Mouse (Mus musculus): ENCODE results near the gene Lgmn. TPM values are rescaled to one million over a fixed set of nuclear protein-coding genes. Genes with fewer than 3 reads are reported as not detected.

Lgmn gene
- polyA plus RNA-seq, 1 experiment from 2014 or later = 141 TPM

- no peaks in the 10 kb centered on the region for H3K4me1 ChIP-seq (ENCODE audit: control insufficient read depth, insufficient read depth, low read depth, low read length)
- H3K27me3 ChIP-seq (replicated peaks; ENCODE audit: control insufficient read depth, insufficient read depth, low read length) = no peaks in the 10 kb centered on the region
- no peak overlapping the region for H3K4me3 ChIP-seq (ENCODE audit: low read length)
- no peaks in the 10 kb centered on the region for H3K9me3 ChIP-seq (ENCODE audit: control insufficient read depth, low read length)
- H3K36me3 ChIP-seq (ENCODE audit: control insufficient read depth, insufficient read depth, low read length) = no peaks in the 10 kb centered on the region
- ATAC-seq = no peak
- H3K27ac ChIP-seq (ENCODE audit: low read depth, low read length) = no peak overlapping the region
- WGBS = 78% methylated on average over 7 of the region's 7 CpGs
- no peak overlapping the region for H3K4me2 ChIP-seq (ENCODE audit: low read length)
- H3K9ac ChIP-seq (ENCODE audit: low read depth, low read length) = no peak overlapping the region
Measured at GRCm38 (mm10) chr12:102456467-102457193, 17.0 kb upstream of the Lgmn start.

- H3K9me3 ChIP-seq (ENCODE audit: control insufficient read depth, low read length) = no peaks in the 10 kb centered on the region
- no peaks in the 10 kb centered on the region for H3K27me3 ChIP-seq (replicated peaks; ENCODE audit: control insufficient read depth, insufficient read depth, low read length)
- H3K36me3 ChIP-seq (ENCODE audit: control insufficient read depth, insufficient read depth, low read length) = no peaks in the 10 kb centered on the region
- no peak overlapping the region for H3K4me2 ChIP-seq (ENCODE audit: low read length)
- H3K4me3 ChIP-seq (ENCODE audit: low read length) = no peak overlapping the region
- ATAC-seq = no peak
- WGBS = 55% methylated on average over 6 of the region's 6 CpGs
- H3K4me1 ChIP-seq (ENCODE audit: control insufficient read depth, insufficient read depth, low read depth, low read length) = no peaks in the 10 kb centered on the region
- H3K27ac ChIP-seq (ENCODE audit: low read depth, low read length) = no peak overlapping the region
- no peak overlapping the region for H3K9ac ChIP-seq (ENCODE audit: low read depth, low read length)
Measured at GRCm38 (mm10) chr12:102453581-102453980, 14.0 kb upstream of the Lgmn start.

- H3K27ac ChIP-seq (ENCODE audit: low read depth, low read length) = no peak overlapping the region
- H3K36me3 ChIP-seq (ENCODE audit: control insufficient read depth, insufficient read depth, low read length) = no peaks in the 10 kb centered on the region
- no peak overlapping the region for H3K4me3 ChIP-seq (ENCODE audit: low read length)
- no peak for ATAC-seq
- H3K9ac ChIP-seq (ENCODE audit: low read depth, low read length) = no peak overlapping the region
- no peaks in the 10 kb centered on the region for H3K4me1 ChIP-seq (ENCODE audit: control insufficient read depth, insufficient read depth, low read depth, low read length)
- no peaks in the 10 kb centered on the region for H3K27me3 ChIP-seq (replicated peaks; ENCODE audit: control insufficient read depth, insufficient read depth, low read length)
- H3K4me2 ChIP-seq (ENCODE audit: low read length) = no peak overlapping the region
- WGBS = 83% methylated on average over 8 of the region's 8 CpGs
- H3K9me3 ChIP-seq (ENCODE audit: control insufficient read depth, low read length) = no peaks in the 10 kb centered on the region
Measured at GRCm38 (mm10) chr12:102451126-102451851, 11.7 kb upstream of the Lgmn start.

GRCm38 (mm10) chr12:102450437-102450836 is 10.8 kb upstream of the Lgmn start:
- H3K4me3 ChIP-seq (ENCODE audit: low read length) = no peak overlapping the region
- no peak overlapping the region for H3K4me2 ChIP-seq (ENCODE audit: low read length)
- ATAC-seq = no peak
- H3K27ac ChIP-seq (ENCODE audit: low read depth, low read length) = no peak overlapping the region
- no peaks in the 10 kb centered on the region for H3K36me3 ChIP-seq (ENCODE audit: control insufficient read depth, insufficient read depth, low read length)
- 69% methylated on average over 10 of the region's 10 CpGs for WGBS
- no peak overlapping the region for H3K9ac ChIP-seq (ENCODE audit: low read depth, low read length)
- no peaks in the 10 kb centered on the region for H3K27me3 ChIP-seq (replicated peaks; ENCODE audit: control insufficient read depth, insufficient read depth, low read length)
- no peaks in the 10 kb centered on the region for H3K9me3 ChIP-seq (ENCODE audit: control insufficient read depth, low read length)
- H3K4me1 ChIP-seq (ENCODE audit: control insufficient read depth, insufficient read depth, low read depth, low read length) = no peaks in the 10 kb centered on the region

GRCm38 (mm10) chr12:102445436-102445835 is 5.8 kb upstream of the Lgmn start:
- Histone ChIP-seq H3K9me3 (ENCODE audit: control insufficient read depth, low read length) (no peaks in the 10 kb centered on the region), H3K27ac (ENCODE audit: low read depth, low read length) (no peak overlapping the region), H3K36me3 (ENCODE audit: control insufficient read depth, insufficient read depth, low read length) (no peaks in the 10 kb centered on the region), H3K4me2 (ENCODE audit: low read length) (no peak overlapping the region), H3K4me1 (ENCODE audit: control insufficient read depth, insufficient read depth, low read depth, low read length) (no peaks in the 10 kb centered on the region), H3K27me3 (replicated peaks; ENCODE audit: control insufficient read depth, insufficient read depth, low read length) (no peaks in the 10 kb centered on the region), H3K4me3 (ENCODE audit: low read length) (no peak overlapping the region), H3K9ac (ENCODE audit: low read depth, low read length) (no peak overlapping the region)
- WGBS = 75% methylated on average over 4 of the region's 4 CpGs
- ATAC-seq = no peak

- ATAC-seq = no peak
- H3K4me3 ChIP-seq (ENCODE audit: low read length) = no peak overlapping the region
- no peaks in the 10 kb centered on the region for H3K27me3 ChIP-seq (replicated peaks; ENCODE audit: control insufficient read depth, insufficient read depth, low read length)
- no peaks in the 10 kb centered on the region for H3K9me3 ChIP-seq (ENCODE audit: control insufficient read depth, low read length)
- no peak overlapping the region for H3K4me2 ChIP-seq (ENCODE audit: low read length)
- H3K4me1 ChIP-seq (ENCODE audit: control insufficient read depth, insufficient read depth, low read depth, low read length) = peaks cover under 1% of the 10 kb centered on the region
- WGBS = 76% methylated on average over 5 of the region's 5 CpGs
- no peaks in the 10 kb centered on the region for H3K36me3 ChIP-seq (ENCODE audit: control insufficient read depth, insufficient read depth, low read length)
- H3K9ac ChIP-seq (ENCODE audit: low read depth, low read length) = no peak overlapping the region
- H3K27ac ChIP-seq (ENCODE audit: low read depth, low read length) = no peak overlapping the region
Measured at GRCm38 (mm10) chr12:102443676-102444075, 4.1 kb upstream of the Lgmn start.

- Histone ChIP-seq H3K9ac (ENCODE audit: low read depth, low read length) (no peak overlapping the region), H3K27me3 (replicated peaks; ENCODE audit: control insufficient read depth, insufficient read depth, low read length) (no peaks in the 10 kb centered on the region), H3K4me3 (ENCODE audit: low read length) (no peak overlapping the region), H3K27ac (ENCODE audit: low read depth, low read length) (no peak overlapping the region), H3K4me1 (ENCODE audit: control insufficient read depth, insufficient read depth, low read depth, low read length) (peaks cover 10% of the 10 kb centered on the region), H3K9me3 (ENCODE audit: control insufficient read depth, low read length) (no peaks in the 10 kb centered on the region), H3K4me2 (ENCODE audit: low read length) (no peak overlapping the region), H3K36me3 (ENCODE audit: control insufficient read depth, insufficient read depth, low read length) (no peaks in the 10 kb centered on the region)
- no peak for ATAC-seq
- WGBS = 92% methylated on average over 15 of the region's 15 CpGs
Measured at GRCm38 (mm10) chr12:102442639-102443038, 3.0 kb upstream of the Lgmn start.

- H3K4me3 ChIP-seq (ENCODE audit: low read length) = no peak overlapping the region
- H3K4me1 ChIP-seq (ENCODE audit: control insufficient read depth, insufficient read depth, low read depth, low read length) = peaks cover 10% of the 10 kb centered on the region
- no peak for ATAC-seq
- no peaks in the 10 kb centered on the region for H3K27me3 ChIP-seq (replicated peaks; ENCODE audit: control insufficient read depth, insufficient read depth, low read length)
- no peak overlapping the region for H3K27ac ChIP-seq (ENCODE audit: low read depth, low read length)
- 91% methylated on average over 6 of the region's 6 CpGs for WGBS
- H3K4me2 ChIP-seq (ENCODE audit: low read length) = no peak overlapping the region
- H3K9ac ChIP-seq (ENCODE audit: low read depth, low read length) = no peak overlapping the region
- H3K9me3 ChIP-seq (ENCODE audit: control insufficient read depth, low read length) = no peaks in the 10 kb centered on the region
- no peaks in the 10 kb centered on the region for H3K36me3 ChIP-seq (ENCODE audit: control insufficient read depth, insufficient read depth, low read length)
Measured at GRCm38 (mm10) chr12:102441141-102441540, 1.5 kb upstream of the Lgmn start.

GRCm38 (mm10) chr12:102440551-102440950 is 938 bp upstream of the Lgmn start:
- no peaks in the 10 kb centered on the region for H3K27me3 ChIP-seq (replicated peaks; ENCODE audit: control insufficient read depth, insufficient read depth, low read length)
- no peak for ATAC-seq
- peaks cover 10% of the 10 kb centered on the region for H3K4me1 ChIP-seq (ENCODE audit: control insufficient read depth, insufficient read depth, low read depth, low read length)
- WGBS = 89% methylated on average over 7 of the region's 7 CpGs
- H3K27ac ChIP-seq (ENCODE audit: low read depth, low read length) = no peak overlapping the region
- H3K36me3 ChIP-seq (ENCODE audit: control insufficient read depth, insufficient read depth, low read length) = no peaks in the 10 kb centered on the region
- H3K4me3 ChIP-seq (ENCODE audit: low read length) = no peak overlapping the region
- no peak overlapping the region for H3K4me2 ChIP-seq (ENCODE audit: low read length)
- no peaks in the 10 kb centered on the region for H3K9me3 ChIP-seq (ENCODE audit: control insufficient read depth, low read length)
- no peak overlapping the region for H3K9ac ChIP-seq (ENCODE audit: low read depth, low read length)
